ENCODE assay signal across 13 mouse cellular contexts in the genomic region with DNA sequence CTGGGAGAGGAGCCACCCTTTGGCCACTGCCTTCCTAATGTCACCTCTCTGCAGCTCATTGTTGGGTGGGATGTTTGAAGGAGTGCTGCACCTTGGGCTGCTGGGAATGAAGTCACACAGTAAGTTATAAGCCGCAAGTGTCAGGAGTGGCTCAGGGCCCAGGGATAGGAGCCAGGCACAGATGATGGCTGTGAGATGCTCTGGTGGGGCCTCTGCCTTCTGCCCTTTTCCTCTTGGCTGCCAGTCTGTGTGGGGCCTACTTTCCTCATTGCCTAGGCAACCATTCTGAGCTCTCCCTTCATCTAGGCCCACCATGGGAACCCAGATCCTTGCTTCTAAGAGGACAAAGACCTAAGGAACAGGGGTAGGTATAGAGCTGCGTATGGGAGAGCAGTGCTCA. TPM values are rescaled to one million over a fixed set of nuclear protein-coding genes. Genes with fewer than 3 reads are reported as not detected.
DNase-seq lines count a peak whose midpoint lies in the region; ATAC-seq and TF ChIP-seq lines count a peak whose summit lies in the region.
"Had no signal": no experiment of that assay in that cellular context is flagged by ENCODE, and none has a peak within 500 bp of the region (broad histone marks: within the 10 kb centered on the region; RNA-seq: fewer than 3 reads in every experiment).

No protein-coding gene starts in this region.

- H3K27ac ChIP-seq in hindbrain, embryonic 13.5 days = 0 out of 2 replicates have a peak overlapping the region, but pooled peaks have one; percentile 15
- no peak overlapping the region for H3K27ac ChIP-seq in hindbrain, embryonic 12.5 days
- H3K27ac ChIP-seq in lung, embryonic 15.5 days = peak overlapping the region; percentile 75
- H3K27ac ChIP-seq in hindbrain, postnatal 0 days = 0 out of 2 replicates have a peak overlapping the region, but pooled peaks have one; percentile 20
- peak overlapping the region; percentile 48; the same call in 1 of the 2 replicates for H3K27ac ChIP-seq in stomach, embryonic 14.5 days (ENCODE audit: low read length)
- H3K27ac ChIP-seq: forebrain, embryonic 12.5 days had no signal

- 52% methylated on average over 2 of the region's 2 CpGs for WGBS in hindbrain, embryonic 13.5 days
- 77% methylated on average over 2 of the region's 2 CpGs for WGBS in hindbrain, embryonic 12.5 days
- WGBS in lung, embryonic 15.5 days = 69% methylated on average over 2 of the region's 2 CpGs
- 38% methylated on average over 2 of the region's 2 CpGs for WGBS in hindbrain, postnatal 0 days
- 63% methylated on average over 2 of the region's 2 CpGs for WGBS in stomach, embryonic 14.5 days

- H3K4me2 ChIP-seq in hindbrain, embryonic 13.5 days = no peak overlapping the region
- H3K4me2 ChIP-seq in hindbrain, embryonic 12.5 days (replicated peaks) = no peak overlapping the region
- no peak overlapping the region for H3K4me2 ChIP-seq in lung, embryonic 15.5 days
- H3K4me2 ChIP-seq in hindbrain, postnatal 0 days (ENCODE audit: low read depth, low read length) = no peak overlapping the region
- no peak overlapping the region for H3K4me2 ChIP-seq in stomach, embryonic 14.5 days (replicated peaks; ENCODE audit: low read depth, low read length)
- H3K4me2 ChIP-seq: forebrain, embryonic 12.5 days had no signal

- no peaks in the 10 kb centered on the region for H3K27me3 ChIP-seq in hindbrain, embryonic 13.5 days
- H3K27me3 ChIP-seq in hindbrain, embryonic 12.5 days = no peaks in the 10 kb centered on the region
- no peaks in the 10 kb centered on the region for H3K27me3 ChIP-seq in lung, embryonic 15.5 days
- H3K27me3 ChIP-seq in hindbrain, postnatal 0 days (ENCODE audit: insufficient read depth, low read length) = no peaks in the 10 kb centered on the region
- no peaks in the 10 kb centered on the region for H3K27me3 ChIP-seq in stomach, embryonic 14.5 days (ENCODE audit: control insufficient read depth, insufficient read depth, low read length)

- peaks cover 58% of the 10 kb centered on the region for H3K4me1 ChIP-seq in hindbrain, embryonic 13.5 days (replicated peaks)
- peaks cover 48% of the 10 kb centered on the region for H3K4me1 ChIP-seq in hindbrain, embryonic 12.5 days
- H3K4me1 ChIP-seq in lung, embryonic 15.5 days = peaks cover 93% of the 10 kb centered on the region
- H3K4me1 ChIP-seq in hindbrain, postnatal 0 days (ENCODE audit: insufficient read depth, low read length) = peaks cover 52% of the 10 kb centered on the region
- H3K4me1 ChIP-seq in stomach, embryonic 14.5 days (ENCODE audit: control insufficient read depth, insufficient read depth, low read length) = peaks cover 95% of the 10 kb centered on the region

- no peaks in the 10 kb centered on the region for H3K36me3 ChIP-seq in hindbrain, embryonic 13.5 days
- H3K36me3 ChIP-seq in hindbrain, embryonic 12.5 days = no peaks in the 10 kb centered on the region
- no peaks in the 10 kb centered on the region for H3K36me3 ChIP-seq in lung, embryonic 15.5 days
- H3K36me3 ChIP-seq in hindbrain, postnatal 0 days (ENCODE audit: insufficient read depth, low read length) = no peaks in the 10 kb centered on the region
- H3K36me3 ChIP-seq in stomach, embryonic 14.5 days (ENCODE audit: control insufficient read depth, insufficient read depth, low read length) = no peaks in the 10 kb centered on the region
- H3K36me3 ChIP-seq: forebrain, embryonic 12.5 days had no signal

- no peak overlapping the region for H3K9ac ChIP-seq in hindbrain, embryonic 13.5 days
- no peak overlapping the region for H3K9ac ChIP-seq in hindbrain, embryonic 12.5 days
- H3K9ac ChIP-seq in lung, embryonic 15.5 days = no peak overlapping the region
- H3K9ac ChIP-seq in hindbrain, postnatal 0 days (replicated peaks; ENCODE audit: low read length) = no peak overlapping the region
- no peak overlapping the region for H3K9ac ChIP-seq in stomach, embryonic 14.5 days (replicated peaks; ENCODE audit: low read depth, low read length)
- H3K9ac ChIP-seq: forebrain, embryonic 12.5 days had no signal

- TF ChIP-seq CTCF in hindbrain, postnatal 0 days (IDR thresholded peaks at IDR 0.05; ENCODE audit: low read depth) = no peak

- H3K4me3 ChIP-seq in hindbrain, embryonic 13.5 days = no peak overlapping the region
- no peak overlapping the region for H3K4me3 ChIP-seq in hindbrain, embryonic 12.5 days
- no peak overlapping the region for H3K4me3 ChIP-seq in lung, embryonic 15.5 days
- no peak overlapping the region for H3K4me3 ChIP-seq in hindbrain, postnatal 0 days (ENCODE audit: low read length)
- H3K4me3 ChIP-seq in stomach, embryonic 14.5 days (ENCODE audit: low read depth, low read length) = no peak overlapping the region
- H3K4me3 ChIP-seq: forebrain, embryonic 12.5 days; layer of hippocampus, adult 2 months had no signal

- H3K9me3 ChIP-seq in hindbrain, embryonic 13.5 days = no peaks in the 10 kb centered on the region
- no peaks in the 10 kb centered on the region for H3K9me3 ChIP-seq in hindbrain, embryonic 12.5 days (replicated peaks)
- H3K9me3 ChIP-seq in lung, embryonic 15.5 days = no peaks in the 10 kb centered on the region
- no peaks in the 10 kb centered on the region for H3K9me3 ChIP-seq in hindbrain, postnatal 0 days (ENCODE audit: low read length)
- H3K9me3 ChIP-seq in stomach, embryonic 14.5 days (ENCODE audit: control insufficient read depth, low read depth, low read length) = no peaks in the 10 kb centered on the region
- H3K9me3 ChIP-seq: forebrain, embryonic 12.5 days had no signal

- no peak for ATAC-seq in hindbrain, embryonic 13.5 days (ENCODE audit: low FRiP score)
- ATAC-seq in hindbrain, embryonic 12.5 days (ENCODE audit: low FRiP score) = no peak
- no peak for ATAC-seq in lung, embryonic 15.5 days (ENCODE audit: borderline replicate concordance, extremely low read depth, low FRiP score, low TSS enrichment)
- ATAC-seq in hindbrain, postnatal 0 days = peak; percentile 5; the same call in 1 of the 2 replicates
- ATAC-seq in stomach, embryonic 14.5 days (ENCODE audit: insufficient number of reproducible peaks, insufficient read depth, low FRiP score, low read depth) = no peak
- ATAC-seq: inflammation-experienced regulatory T-cells, adult 6 months had no signal

- no peak for DNase-seq in lung, postnatal 14 days
- peak; percentile 47 for DNase-seq in hindbrain, postnatal 0 days (ENCODE audit: low spot score)
- no peak for DNase-seq in layer of hippocampus, adult 18-20 months (ENCODE audit: low spot score in 2 of 2)
- DNase-seq: cerebellum, adult 18-20 months; right cerebral cortex, postnatal 14 days; thymus, adult 18-20 months had no signal

RNA-seq across cellular contexts. Expression of a gene that starts 21.5 kb away (rescaled TPM):
- 126 and 132 TPM in 2 replicates for polyA plus RNA-seq in hindbrain, embryonic 13.5 days (2015; fragmentation: Nextera tagmentation; extraction: Ambion mirVana)
- polyA plus RNA-seq in hindbrain, embryonic 12.5 days (2016; fragmentation: Nextera tagmentation; extraction: Ambion mirVana) = 166 and 180 TPM in 2 replicates
- 144 and 151 TPM in 2 replicates for polyA plus RNA-seq in lung, embryonic 15.5 days (2015; fragmentation: Nextera tagmentation; extraction: Ambion mirVana)
- 81.8 and 90.3 TPM in 2 replicates for total RNA-seq in hindbrain, postnatal 0 days (2014; rRNA removed)
- polyA plus RNA-seq in hindbrain, postnatal 0 days (2015; fragmentation: Nextera tagmentation; extraction: Ambion mirVana) = 133 and 134 TPM in 2 replicates
- polyA plus RNA-seq in stomach, embryonic 14.5 days (2014; fragmentation: Nextera tagmentation; extraction: Ambion mirVana) = 77.9 and 83.1 TPM in 2 replicates
- 10 to 100 TPM; 65.3 to 69.4 TPM for total RNA-seq in layer of hippocampus, adult 18-20 months (2021)
